Comparison of ENCODE assay signal across 13 mouse cellular contexts in the genomic region with DNA sequence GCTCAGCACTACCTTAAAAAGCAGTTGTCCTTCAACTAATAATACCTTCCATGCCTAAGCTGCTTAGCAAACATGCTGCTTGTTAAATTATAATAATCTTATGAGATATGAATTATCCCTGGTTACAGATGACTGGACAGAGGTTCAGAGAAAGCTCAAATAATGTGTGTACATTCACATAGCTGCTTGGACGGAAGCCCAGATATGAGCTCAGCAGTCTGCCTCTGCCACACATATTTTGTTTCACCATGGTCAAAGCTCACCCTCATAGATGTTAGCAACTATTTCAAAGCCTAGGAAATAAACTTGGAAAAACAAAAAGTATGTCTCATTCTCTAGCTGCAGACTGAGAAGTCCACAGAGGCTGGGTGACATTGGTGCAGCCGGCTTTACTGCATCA.
DNase-seq lines count a peak whose midpoint lies in the region; ATAC-seq lines count a peak whose summit lies in the region.
"Had no signal": no experiment of that assay in that cellular context is flagged by ENCODE, and none has a peak within 500 bp of the region (broad histone marks: within the 10 kb centered on the region; RNA-seq: fewer than 3 reads in every experiment).

No protein-coding gene starts in this region.

- no peak overlapping the region for H3K9ac ChIP-seq in embryonic facial prominence, embryonic 14.5 days (ENCODE audit: low read depth, low read length)
- H3K9ac ChIP-seq in neural tube, embryonic 15.5 days (replicated peaks) = no peak overlapping the region
- H3K9ac ChIP-seq: embryonic facial prominence, embryonic 15.5 days had no signal

- no peaks in the 10 kb centered on the region for H3K27me3 ChIP-seq in embryonic facial prominence, embryonic 14.5 days (replicated peaks; ENCODE audit: control insufficient read depth, insufficient read depth, low read length)
- no peaks in the 10 kb centered on the region for H3K27me3 ChIP-seq in embryonic facial prominence, embryonic 10.5 days (replicated peaks; ENCODE audit: low read depth, poor library complexity, severe bottlenecking)
- no peaks in the 10 kb centered on the region for H3K27me3 ChIP-seq in neural tube, embryonic 15.5 days (replicated peaks)
- H3K27me3 ChIP-seq: embryonic facial prominence, embryonic 15.5 days had no signal

- H3K36me3 ChIP-seq in embryonic facial prominence, embryonic 14.5 days (ENCODE audit: control insufficient read depth, insufficient read depth, low read length) = no peaks in the 10 kb centered on the region
- H3K36me3 ChIP-seq in embryonic facial prominence, embryonic 10.5 days (replicated peaks) = no peaks in the 10 kb centered on the region
- H3K36me3 ChIP-seq in neural tube, embryonic 15.5 days = no peaks in the 10 kb centered on the region
- H3K36me3 ChIP-seq: embryonic facial prominence, embryonic 15.5 days had no signal

- no peak overlapping the region for H3K4me3 ChIP-seq in embryonic facial prominence, embryonic 14.5 days (ENCODE audit: low read depth, low read length)
- no peak overlapping the region for H3K4me3 ChIP-seq in embryonic facial prominence, embryonic 10.5 days
- no peak overlapping the region for H3K4me3 ChIP-seq in neural tube, embryonic 15.5 days (replicated peaks)
- H3K4me3 ChIP-seq: embryonic facial prominence, embryonic 15.5 days had no signal

- H3K27ac ChIP-seq in embryonic facial prominence, embryonic 14.5 days (replicated peaks; ENCODE audit: low read depth, low read length) = no peak overlapping the region
- H3K27ac ChIP-seq in embryonic facial prominence, embryonic 10.5 days (replicated peaks) = no peak overlapping the region
- H3K27ac ChIP-seq in neural tube, embryonic 15.5 days (replicated peaks) = peak overlapping the region; percentile 9; the same call in 1 of the 2 replicates
- H3K27ac ChIP-seq: embryonic facial prominence, embryonic 15.5 days had no signal

- ATAC-seq in embryonic facial prominence, embryonic 14.5 days (ENCODE audit: low read depth) = peak; percentile 55; the same call in 1 of the 2 replicates
- no peak for ATAC-seq in neural tube, embryonic 15.5 days (ENCODE audit: low FRiP score)
- ATAC-seq: forebrain, embryonic 14.5 days had no signal

- H3K4me1 ChIP-seq in embryonic facial prominence, embryonic 14.5 days (ENCODE audit: control insufficient read depth, insufficient read depth, low read length) = no peaks in the 10 kb centered on the region
- H3K4me1 ChIP-seq in embryonic facial prominence, embryonic 10.5 days = no peaks in the 10 kb centered on the region
- H3K4me1 ChIP-seq in neural tube, embryonic 15.5 days = 0 out of 2 replicates have a peak, but pooled peaks cover 4% of the 10 kb centered on the region
- H3K4me1 ChIP-seq: embryonic facial prominence, embryonic 15.5 days had no signal

- DNase-seq in embryonic facial prominence, embryonic 14.5 days (ENCODE audit: low spot score) = peak; percentile 86
- DNase-seq in embryonic facial prominence, embryonic 10.5 days (ENCODE audit: low spot score) = no peak
- DNase-seq in kidney, postnatal 10 days = peak; percentile 25
- DNase-seq in kidney, adult 8-10 months = no peak
- DNase-seq in neural tube, embryonic 10.5 days (ENCODE audit: extremely low spot score, low spot score) = no peak
- no peak for DNase-seq in ovary, postnatal 36 days (ENCODE audit: low spot score)
- no peak for DNase-seq in frontal cortex, postnatal 25 days (ENCODE audit: low spot score in 2 of 2)
- DNase-seq: cerebellum, adult 11 months; layer of hippocampus, postnatal 36 days; liver had no signal

- H3K9me3 ChIP-seq in embryonic facial prominence, embryonic 14.5 days (ENCODE audit: control insufficient read depth, low read length) = no peaks in the 10 kb centered on the region
- no peaks in the 10 kb centered on the region for H3K9me3 ChIP-seq in embryonic facial prominence, embryonic 10.5 days
- no peaks in the 10 kb centered on the region for H3K9me3 ChIP-seq in neural tube, embryonic 15.5 days (replicated peaks)
- H3K9me3 ChIP-seq: embryonic facial prominence, embryonic 15.5 days had no signal

- 50% methylated on average over 2 of the region's 2 CpGs for WGBS in embryonic facial prominence, embryonic 14.5 days
- WGBS in embryonic facial prominence, embryonic 10.5 days = 91% methylated on average over 2 of the region's 2 CpGs
- WGBS in neural tube, embryonic 15.5 days = 76% methylated on average over 2 of the region's 2 CpGs

- no peak overlapping the region for H3K4me2 ChIP-seq in embryonic facial prominence, embryonic 14.5 days (ENCODE audit: low read depth, low read length)
- H3K4me2 ChIP-seq in neural tube, embryonic 15.5 days = no peak overlapping the region
- H3K4me2 ChIP-seq: embryonic facial prominence, embryonic 15.5 days had no signal

Comparison
In these comparisons a context has a peak if more than half of its experiments do, and no peak if none do; other contexts are left out.
1. DNase-seq: peak in embryonic facial prominence, embryonic 14.5 days (single experiment) and kidney, postnatal 10 days (single experiment); none in embryonic facial prominence, embryonic 10.5 days (single experiment), kidney, adult 8-10 months (0 of 2), neural tube, embryonic 10.5 days (single experiment), ovary, postnatal 36 days (single experiment) and frontal cortex, postnatal 25 days (0 of 2).